Comparison of ENCODE assay signal across 8 mouse cellular contexts in genomic region chr1:143644221-143644620, GRCm38 (mm10). TPM values are rescaled to one million over a fixed set of nuclear protein-coding genes. Genes with fewer than 3 reads are reported as not detected.
DNase-seq lines count a peak whose midpoint lies in the region; ATAC-seq and TF ChIP-seq lines count a peak whose summit lies in the region.

No protein-coding gene starts in this region.

- peak; percentile 61 for TF ChIP-seq RAD21 in CH12.LX (IDR thresholded peaks at IDR 0.05; ENCODE audit: low read depth, low read length)

- dilution Hi-C loops in CH12.LX (cut with MboI; ENCODE audit: extremely low pct_ligation_motif_present, extremely low pct_unique_long_range_greater_than_20kb, low sequenced_read_pairs): no loop called here

- intact Hi-C loops in heart, postnatal 25 days (cut with DNase I): loop anchor here (10.0 kb wide), 1 partner anchor 339 kb away; no protein-coding TSS in a partner anchor

- no peak overlapping the region for H3K4me3 ChIP-seq in heart, postnatal 0 days (ENCODE audit: low read depth, low read length)
- H3K4me3 ChIP-seq in CH12.LX (replicated peaks in 1 of 3; ENCODE audit: low read depth in 2 of 3, low read length in 2 of 3, poor library complexity in 1 of 3): no peak overlapping the region

- H3K36me3 ChIP-seq in heart, postnatal 0 days (replicated peaks; ENCODE audit: control insufficient read depth, insufficient read depth, low read length): 0 out of 2 replicates have a peak, but pooled peaks cover 6% of the 10 kb centered on the region
- H3K36me3 ChIP-seq in CH12.LX (replicated peaks in 1 of 2; ENCODE audit: control insufficient read depth in 1 of 2, insufficient read depth in 1 of 2, low read length in 1 of 2): peaks cover 3 to 21% of the 10 kb centered on the region in 2 experiments

- H3K79me2 ChIP-seq in CH12.LX (replicated peaks; ENCODE audit: control insufficient read depth, extremely low read depth, insufficient read depth, poor library complexity, severe bottlenecking): peaks cover 2% of the 10 kb centered on the region; the same call in 1 of the 2 replicates

- DNase-seq in heart, postnatal 0 days (ENCODE audit: low spot score): peak; percentile 70
- DNase-seq in heart, adult 9 months (ENCODE audit: low spot score in 2 of 2): no peak
- peak; percentile 57 for DNase-seq in CH12.LX (ENCODE audit: extremely low read depth)
- peak; percentile 46 for DNase-seq in c-Kit-positive CD71-positive TER-119-negative erythroid progenitor cells, embryonic 14.5 days (ENCODE audit: low read depth)
- peak; percentile 33 for DNase-seq in hindlimb bud, embryonic 11.5 days (ENCODE audit: extremely low spot score, low read depth, low spot score)
- DNase-seq in retina, postnatal 7 days (ENCODE audit: low read depth, low spot score): peak; percentile 46
- no peak for DNase-seq in ovary, postnatal 14 days (ENCODE audit: low spot score)
- DNase-seq in heart, postnatal 25 days (ENCODE audit: low spot score): no peak

- no peak overlapping the region for H3K9ac ChIP-seq in heart, postnatal 0 days (replicated peaks; ENCODE audit: low read depth, low read length)
- H3K9ac ChIP-seq in CH12.LX (ENCODE audit: insufficient read depth, low read depth): no peak overlapping the region

- no peaks in the 10 kb centered on the region for H3K4me1 ChIP-seq in heart, postnatal 0 days (ENCODE audit: control insufficient read depth, insufficient read depth)
- H3K4me1 ChIP-seq in CH12.LX (ENCODE audit: control insufficient read depth in 1 of 2, insufficient read depth in 2 of 2): no peaks in the 10 kb centered on the region

- no peak for ATAC-seq in heart, postnatal 0 days (ENCODE audit: insufficient read depth, low read depth)

- in situ Hi-C loops in CH12.LX (cut with MboI; ENCODE audit: low pct_ligation_motif_present, low pct_unique_long_range_greater_than_20kb, low sequenced_read_pairs): no loop called here

- TF ChIP-seq EP300 in heart, postnatal 0 days (IDR thresholded peaks at IDR 0.05; ENCODE audit: low read depth): no peak
- no peak for TF ChIP-seq EP300 in CH12.LX (IDR thresholded peaks at IDR 0.05; ENCODE audit: low read length)

- no peak for TF ChIP-seq POLR2A in CH12.LX (IDR thresholded peaks at IDR 0.05; ENCODE audit: low read depth, low read length)

- peak; percentile 73 for TF ChIP-seq CTCF in heart, postnatal 0 days (IDR thresholded peaks at IDR 0.05; ENCODE audit: low read depth)
- TF ChIP-seq CTCF in CH12.LX (conservative IDR thresholded peaks at IDR 0.05 in 1 of 2, IDR thresholded peaks at IDR 0.05 in 1 of 2; ENCODE audit: low read depth in 2 of 2, low read length in 2 of 2): peak in 1 of 2 experiments; percentile 66; a peak in 3 of 4 replicates

- WGBS in heart, postnatal 0 days: 93% methylated on average over 2 of the region's 2 CpGs

- H3K27me3 ChIP-seq in heart, postnatal 0 days (ENCODE audit: control insufficient read depth, insufficient read depth, low read length): no peaks in the 10 kb centered on the region
- H3K27me3 ChIP-seq in CH12.LX (replicated peaks): no peaks in the 10 kb centered on the region

- H3K27ac ChIP-seq in heart, postnatal 0 days (ENCODE audit: low read depth): no peak overlapping the region
- no peak overlapping the region for H3K27ac ChIP-seq in CH12.LX (ENCODE audit: insufficient read depth, low read depth)

- no peak overlapping the region for H3K4me2 ChIP-seq in heart, postnatal 0 days (ENCODE audit: low read depth, low read length)
- no peak overlapping the region for H3K4me2 ChIP-seq in CH12.LX (ENCODE audit: insufficient read depth, low read depth, poor library complexity, severe bottlenecking)

- H3K9me3 ChIP-seq in heart, postnatal 0 days (replicated peaks; ENCODE audit: control insufficient read depth, low read length): no peaks in the 10 kb centered on the region
- H3K9me3 ChIP-seq in CH12.LX (replicated peaks; ENCODE audit: low read length): no peaks in the 10 kb centered on the region

TF ChIP-seq in CH12.LX, 34 proteins besides CTCF, POLR2A, EP300 and RAD21:
- TF ChIP-seq MAFK (IDR thresholded peaks at IDR 0.05; ENCODE audit: insufficient replicate concordance, low read length) (no peak), SMC3 (IDR thresholded peaks at IDR 0.05; ENCODE audit: low read depth, low read length) (peak; percentile 44)

RNA-seq across cellular contexts. Expression of gene B3galt2, which starts 3.8 kb away (rescaled TPM):
- under 0.01 TPM in 1 of 2 replicates, not detected in the other for total RNA-seq in heart, postnatal 0 days (2014; rRNA removed; ENCODE audit: low replicate concordance)
- 0.05 and 0.08 TPM in 2 replicates for polyA plus RNA-seq in heart, postnatal 0 days (2015; fragmentation: Nextera tagmentation; extraction: Ambion mirVana)
- total RNA-seq in CH12.LX (2012; rRNA removed): 0.04 TPM in 2 replicates
- total RNA-seq in CH12.LX (2014; rRNA removed): not detected in 2 replicates
- polyA plus RNA-seq in CH12.LX (2012; ENCODE audit: insufficient read length, low read depth): not detected in 2 replicates
- 1 to 10 TPM; 1.4 to 2.5 TPM for total RNA-seq in heart, postnatal 25 days (2021)

RNA-seq across cellular contexts. Expression of gene Cdc73, which starts 58.5 kb away (rescaled TPM):
- total RNA-seq in heart, postnatal 0 days (2014; rRNA removed; ENCODE audit: low replicate concordance): 4.3 and 9.9 TPM in 2 replicates
- polyA plus RNA-seq in heart, postnatal 0 days (2015; fragmentation: Nextera tagmentation; extraction: Ambion mirVana): 9.9 and 10.7 TPM in 2 replicates
- total RNA-seq in CH12.LX (2012; rRNA removed) (13.4 and 16.7 TPM in 2 replicates), CH12.LX (2014; rRNA removed) (18.0 and 21.5 TPM in 2 replicates)
- polyA plus RNA-seq in CH12.LX (2012; ENCODE audit: insufficient read length, low read depth): 84.8 and 85.0 TPM in 2 replicates
- total RNA-seq in heart, postnatal 25 days (2021): 10 to 100 TPM; 52.7 to 56.0 TPM

Comparison
In these comparisons a context has a peak if more than half of its experiments do, and no peak if none do; other contexts are left out.
1. DNase-seq: peak in heart, postnatal 0 days (single experiment), CH12.LX (single experiment), c-Kit-positive CD71-positive TER-119-negative erythroid progenitor cells, embryonic 14.5 days (single experiment), hindlimb bud, embryonic 11.5 days (single experiment) and retina, postnatal 7 days (single experiment); none in heart, adult 9 months (0 of 2), ovary, postnatal 14 days (single experiment) and heart, postnatal 25 days (single experiment).